ENCODE assay signal across 20 mouse cellular contexts in genomic region chr16:35439046-35439445, GRCm38 (mm10). TPM values are rescaled to one million over a fixed set of nuclear protein-coding genes. Genes with fewer than 3 reads are reported as not detected.
DNase-seq lines count a peak whose midpoint lies in the region; ATAC-seq lines count a peak whose summit lies in the region.
"Had no signal": no experiment of that assay in that cellular context is flagged by ENCODE, and none has a peak within 500 bp of the region (broad histone marks: within the 10 kb centered on the region; RNA-seq: fewer than 3 reads in every experiment).

No protein-coding gene starts in this region.

- 44% methylated on average over 1 of the region's 1 CpGs for WGBS in heart, embryonic 15.5 days
- WGBS in forebrain, embryonic 14.5 days, result 86% methylated on average over 1 of the region's 1 CpGs

- DNase-seq in testis, postnatal 14 days (ENCODE audit: low spot score), result peak; percentile 39
- no peak for DNase-seq in testis, postnatal 10 days (ENCODE audit: low spot score)
- DNase-seq in heart, adult 8-10 months (ENCODE audit: low spot score), result peak; percentile 12
- no peak for DNase-seq in forebrain, embryonic 14.5 days (ENCODE audit: low spot score)
- DNase-seq in retina, embryonic 14.5 days (ENCODE audit: low spot score), result no peak
- no peak for DNase-seq in cerebellum, adult 18-20 months
- DNase-seq: gastrocnemius, postnatal 25 days; kidney, adult 11 months; right cerebral cortex, postnatal 14 days had no signal

- no peak overlapping the region for H3K9ac ChIP-seq in heart, embryonic 15.5 days
- no peak overlapping the region for H3K9ac ChIP-seq in forebrain, embryonic 14.5 days (ENCODE audit: low read length)
- H3K9ac ChIP-seq: embryonic facial prominence, embryonic 12.5 days; forebrain, embryonic 15.5 days; limb, embryonic 13.5 days; liver, embryonic 15.5 days; midbrain, embryonic 12.5 days; neural tube, embryonic 13.5 days had no signal

- no peaks in the 10 kb centered on the region for H3K27me3 ChIP-seq in heart, embryonic 15.5 days
- no peaks in the 10 kb centered on the region for H3K27me3 ChIP-seq in forebrain, embryonic 14.5 days (replicated peaks; ENCODE audit: control insufficient read depth, insufficient read depth, low read length)
- H3K27me3 ChIP-seq: embryonic facial prominence, embryonic 12.5 days; forebrain, embryonic 15.5 days; limb, embryonic 13.5 days; liver, embryonic 15.5 days; midbrain, embryonic 12.5 days; neural tube, embryonic 13.5 days had no signal

- H3K27ac ChIP-seq in heart, embryonic 15.5 days, result peak overlapping the region; percentile 88
- H3K27ac ChIP-seq in forebrain, embryonic 14.5 days (ENCODE audit: low read depth, low read length), result no peak overlapping the region
- H3K27ac ChIP-seq: embryonic facial prominence, embryonic 12.5 days; forebrain, embryonic 15.5 days; hindbrain, embryonic 10.5 days; hindbrain, postnatal 0 days; kidney, postnatal 0 days; limb, embryonic 13.5 days; liver, embryonic 15.5 days; midbrain, embryonic 12.5 days; neural tube, embryonic 13.5 days had no signal

- H3K9me3 ChIP-seq in heart, embryonic 15.5 days (replicated peaks), result no peaks in the 10 kb centered on the region
- H3K9me3 ChIP-seq in forebrain, embryonic 14.5 days (replicated peaks; ENCODE audit: control insufficient read depth, low read length), result no peaks in the 10 kb centered on the region
- H3K9me3 ChIP-seq: embryonic facial prominence, embryonic 12.5 days; forebrain, embryonic 15.5 days; hindbrain, embryonic 10.5 days; limb, embryonic 13.5 days; liver, embryonic 15.5 days; midbrain, embryonic 12.5 days; neural tube, embryonic 13.5 days had no signal

- H3K4me1 ChIP-seq in heart, embryonic 15.5 days (replicated peaks), result peaks cover 18% of the 10 kb centered on the region
- no peaks in the 10 kb centered on the region for H3K4me1 ChIP-seq in forebrain, embryonic 14.5 days (ENCODE audit: control insufficient read depth, insufficient read depth, low read length)
- H3K4me1 ChIP-seq: embryonic facial prominence, embryonic 12.5 days; hindbrain, embryonic 10.5 days; limb, embryonic 13.5 days; liver, embryonic 15.5 days; midbrain, embryonic 12.5 days had no signal

- H3K4me3 ChIP-seq in heart, embryonic 15.5 days, result no peak overlapping the region
- H3K4me3 ChIP-seq in forebrain, embryonic 14.5 days (ENCODE audit: low read depth, low read length), result no peak overlapping the region
- H3K4me3 ChIP-seq: embryonic facial prominence, embryonic 12.5 days; erythroblast, embryonic 14.5 days; forebrain, embryonic 15.5 days; hindbrain, embryonic 10.5 days; limb, embryonic 13.5 days; liver, embryonic 15.5 days; midbrain, embryonic 12.5 days; neural tube, embryonic 13.5 days had no signal

- ATAC-seq in heart, embryonic 15.5 days (replicated peaks; ENCODE audit: insufficient number of reproducible peaks, insufficient read depth, low FRiP score, low read depth), result peak; percentile 90
- no peak for ATAC-seq in forebrain, embryonic 14.5 days
- ATAC-seq: forebrain, embryonic 15.5 days; hindbrain, postnatal 0 days had no signal

- H3K36me3 ChIP-seq in heart, embryonic 15.5 days, result peaks cover 6% of the 10 kb centered on the region; the same call in 1 of the 2 replicates
- no peaks in the 10 kb centered on the region for H3K36me3 ChIP-seq in forebrain, embryonic 14.5 days (ENCODE audit: control insufficient read depth, insufficient read depth, low read length)
- H3K36me3 ChIP-seq: forebrain, embryonic 15.5 days; midbrain, embryonic 12.5 days had no signal

- no peak overlapping the region for H3K4me2 ChIP-seq in heart, embryonic 15.5 days
- no peak overlapping the region for H3K4me2 ChIP-seq in forebrain, embryonic 14.5 days (ENCODE audit: low read length)
- H3K4me2 ChIP-seq: embryonic facial prominence, embryonic 12.5 days; forebrain, embryonic 15.5 days; limb, embryonic 13.5 days; liver, embryonic 15.5 days; midbrain, embryonic 12.5 days; neural tube, embryonic 13.5 days had no signal

RNA-seq across cellular contexts. Expression of gene Pdia5, which starts 51.6 kb away (rescaled TPM):
- 1 to 10 TPM; 4.9 to 6.1 (median 5.5) TPM for total RNA-seq in heart, adult 8-10 months (2022)
- 26.7 and 33.4 TPM in 2 replicates for polyA plus RNA-seq in heart, embryonic 15.5 days (2015; fragmentation: Nextera tagmentation; extraction: Ambion mirVana)
- 5.9 and 7.2 TPM in 2 replicates for polyA plus RNA-seq in forebrain, embryonic 14.5 days (2014; fragmentation: Nextera tagmentation; extraction: Ambion mirVana)

Comparison
In these comparisons a context has a peak if more than half of its experiments do, and no peak if none do; other contexts are left out.
1. DNase-seq: peak in testis, postnatal 14 days (single experiment) and heart, adult 8-10 months (single experiment); none in testis, postnatal 10 days (single experiment), forebrain, embryonic 14.5 days (single experiment), retina, embryonic 14.5 days (single experiment) and cerebellum, adult 18-20 months (0 of 2).